Mouse (Mus musculus) E14TG2a.4 (cell line): ENCODE measurements around the gene Shisal1.

Source experiments
- H3K27me3 ChIP-seq: 2 replicates; pipeline ENCODE4 v1.6.1; 2014; ENCODE audit warnings: low read length, control low read depth; ENCODE audit not compliant: insufficient read depth
- H3K36me3 ChIP-seq: 2 replicates; pipeline ENCODE4 v1.6.1; 2014; ENCODE audit warnings: low read length, control low read depth; ENCODE audit not compliant: insufficient read depth
- H3K4me1 ChIP-seq: replicated peaks from 2 replicates; pipeline ENCODE4 v1.6.1; 2014; ENCODE audit warnings: low read depth, low read length, control low read depth
- H3K4me3 ChIP-seq: replicated peaks from 2 replicates; pipeline ENCODE4 v1.5.1; 2014; ENCODE audit warnings: mild to moderate bottlenecking, low read length
- H3K9me3 ChIP-seq: 2 replicates; pipeline ENCODE4 v1.6.1; 2014; ENCODE audit warnings: low read length, control low read depth
- CTCF ChIP-seq: conservative IDR thresholded peaks from 2 replicates; pipeline ENCODE4 v1.5.1; 2014; ENCODE audit warnings: low read length
- NANOG ChIP-seq: IDR thresholded peaks from 2 replicates; pipeline ENCODE4 v1.6.1; 2014; ENCODE audit warnings: borderline replicate concordance, low read length, mixed read lengths
- POU5F1 ChIP-seq: IDR thresholded peaks from 2 replicates; pipeline ENCODE4 v1.6.1; 2014; ENCODE audit warnings: low read length, borderline replicate concordance

Shisal1 gene

DNA sequence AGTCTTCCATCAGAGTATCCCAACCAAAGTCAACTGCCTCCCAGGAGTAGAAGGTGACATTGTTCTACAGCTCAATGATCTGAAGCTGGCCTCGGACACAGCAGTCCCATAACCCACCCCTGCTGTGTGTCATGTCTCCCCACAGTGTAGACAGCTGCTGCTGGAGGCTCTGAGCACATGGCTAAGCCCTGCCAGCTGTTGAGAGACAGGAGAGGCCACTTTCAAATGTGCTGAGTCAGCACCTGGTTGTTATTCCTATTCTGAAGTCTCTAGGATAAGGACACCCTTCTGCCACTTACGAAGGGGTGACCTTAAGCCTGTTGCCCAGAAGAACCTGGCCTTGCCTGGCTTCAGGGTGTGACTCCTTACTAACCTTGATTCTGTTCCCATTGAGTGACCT lies 14.5 kb upstream of the Shisal1 start:
- Histone ChIP-seq H3K4me1 (peaks cover 2% of the 10 kb centered on the region; the same call in 1 of the 2 replicates), H3K27me3 (peaks cover 28% of the 10 kb centered on the region), H3K4me3 (no peak overlapping the region), H3K36me3 (no peaks in the 10 kb centered on the region), H3K9me3 (peaks cover 4% of the 10 kb centered on the region; the same call in 1 of the 2 replicates)
- TF ChIP-seq POU5F1 (no peak), CTCF (no peak), NANOG (no peak)

DNA sequence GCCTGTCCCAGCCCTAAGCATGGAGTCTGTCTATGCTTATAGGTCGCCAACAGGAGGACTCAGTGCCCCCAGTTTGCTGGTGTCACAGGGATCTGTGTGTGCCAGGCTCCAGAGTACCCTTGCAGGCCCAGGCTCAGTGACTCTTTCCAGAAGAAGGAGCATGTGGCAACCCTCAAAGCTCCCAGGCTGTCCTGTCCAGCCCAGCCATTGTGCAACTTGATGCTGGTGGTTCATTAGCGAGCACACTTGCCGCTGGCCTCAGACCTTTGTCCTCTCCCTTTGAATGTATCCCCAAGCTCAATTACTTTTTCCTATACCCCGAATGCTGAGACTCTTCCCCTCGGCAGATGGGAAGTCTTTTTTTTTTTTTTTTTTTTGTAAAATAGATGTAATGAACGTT lies 12.1 kb upstream of the Shisal1 start:
- Histone ChIP-seq H3K27me3 (peaks cover 27% of the 10 kb centered on the region), H3K4me1 (no peaks in the 10 kb centered on the region), H3K4me3 (no peak overlapping the region), H3K9me3 (peaks cover 4% of the 10 kb centered on the region; the same call in 1 of the 2 replicates), H3K36me3 (no peaks in the 10 kb centered on the region)
- TF ChIP-seq CTCF = no peak

DNA sequence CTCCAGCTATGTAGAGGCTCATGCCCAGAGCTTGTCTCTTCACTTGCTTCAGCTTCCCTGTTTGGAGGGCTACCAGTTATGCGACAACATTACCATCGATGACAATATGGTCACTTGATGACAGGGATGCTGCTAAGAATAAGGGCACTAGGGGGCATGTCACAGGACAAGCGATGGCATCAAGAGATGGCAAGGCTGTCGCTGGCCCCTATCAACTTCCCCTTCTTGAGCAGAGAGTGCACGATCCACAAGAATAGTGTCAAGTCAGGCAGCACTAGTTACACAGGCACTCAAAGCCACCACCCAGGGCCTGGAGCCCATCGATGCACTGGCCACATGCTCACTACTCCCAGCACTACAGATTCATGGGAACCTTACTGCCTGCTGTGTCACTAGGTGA lies 8.4 kb upstream of the Shisal1 start:
- H3K4me1 ChIP-seq = peaks cover 10% of the 10 kb centered on the region
- peaks cover 48% of the 10 kb centered on the region for H3K27me3 ChIP-seq
- H3K4me3 ChIP-seq = no peak overlapping the region
- H3K9me3 ChIP-seq = peaks cover 9% of the 10 kb centered on the region; the same call in 1 of the 2 replicates
- TF ChIP-seq POU5F1 = no peak
- TF ChIP-seq NANOG = no peak
- no peak for TF ChIP-seq CTCF
- H3K36me3 ChIP-seq = no peaks in the 10 kb centered on the region

DNA sequence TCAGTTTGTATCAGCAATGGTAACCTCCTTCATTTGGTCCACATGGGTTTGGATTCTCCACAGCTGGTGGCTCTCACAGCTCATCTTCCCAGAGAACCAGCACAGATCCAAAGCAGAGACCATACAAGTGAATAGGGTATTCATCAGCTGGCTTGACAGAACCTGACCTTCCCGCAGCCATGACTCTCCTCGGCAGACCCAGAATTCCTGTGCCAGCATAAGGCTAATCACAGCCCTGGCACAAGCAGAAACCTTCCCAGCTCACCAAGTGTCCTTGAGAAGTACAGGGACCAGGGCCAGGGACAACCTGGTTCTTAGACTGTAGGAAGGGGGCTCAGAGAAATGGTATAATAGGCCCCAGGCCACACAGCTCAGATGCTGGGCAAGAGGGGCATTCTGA lies 6.2 kb upstream of the Shisal1 start:
- TF ChIP-seq NANOG = no peak
- no peak for TF ChIP-seq POU5F1
- no peak for TF ChIP-seq CTCF
- Histone ChIP-seq H3K4me3 (no peak overlapping the region), H3K36me3 (no peaks in the 10 kb centered on the region), H3K4me1 (peaks cover 15% of the 10 kb centered on the region), H3K27me3 (peaks cover 64% of the 10 kb centered on the region), H3K9me3 (peaks cover 9% of the 10 kb centered on the region; the same call in 1 of the 2 replicates)

DNA sequence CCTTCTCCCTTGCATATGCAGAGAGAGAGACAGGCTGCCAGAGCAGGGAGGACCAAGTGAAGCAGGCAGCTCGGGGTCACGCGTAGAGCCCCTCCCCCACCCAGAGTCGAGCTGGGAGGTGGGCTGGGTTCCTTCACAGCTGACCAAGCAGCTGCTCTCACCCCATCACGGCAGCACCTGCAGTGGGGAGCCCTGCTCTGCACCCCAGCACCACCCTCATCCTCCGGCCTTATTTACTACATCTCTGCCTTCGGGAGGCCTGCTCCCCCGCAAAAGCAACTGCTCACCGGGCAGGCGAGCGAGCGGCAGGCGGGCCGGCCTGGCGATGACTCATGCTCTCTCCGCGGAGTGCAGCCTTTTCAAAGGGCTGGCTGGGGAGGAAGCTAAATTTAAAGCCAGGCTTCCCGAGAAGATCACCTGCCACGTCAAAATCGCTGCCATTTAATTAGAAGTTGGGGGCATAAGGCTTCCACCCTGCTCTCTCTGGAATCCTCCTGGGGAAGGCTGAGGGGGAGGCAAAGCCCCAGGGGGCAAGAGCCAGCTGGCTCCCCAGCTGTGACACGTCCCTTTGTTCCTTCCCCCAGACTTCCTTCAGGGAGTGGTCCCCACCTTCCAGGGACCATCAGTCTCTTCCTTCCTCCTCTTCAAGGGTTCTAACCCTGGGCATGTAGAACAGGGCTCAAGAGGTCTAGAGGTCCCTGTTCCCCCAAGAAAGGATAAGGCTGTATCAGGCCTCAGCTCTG lies 3.7 kb upstream of the Shisal1 start:
- Histone ChIP-seq H3K27me3 (peaks cover 79% of the 10 kb centered on the region), H3K4me1 (peaks cover 25% of the 10 kb centered on the region), H3K4me3 (peak overlapping the region; percentile 56), H3K9me3 (peaks cover 9% of the 10 kb centered on the region; the same call in 1 of the 2 replicates), H3K36me3 (no peaks in the 10 kb centered on the region)
- TF ChIP-seq CTCF = no peak
- no peak for TF ChIP-seq NANOG
- TF ChIP-seq POU5F1 = no peak

DNA sequence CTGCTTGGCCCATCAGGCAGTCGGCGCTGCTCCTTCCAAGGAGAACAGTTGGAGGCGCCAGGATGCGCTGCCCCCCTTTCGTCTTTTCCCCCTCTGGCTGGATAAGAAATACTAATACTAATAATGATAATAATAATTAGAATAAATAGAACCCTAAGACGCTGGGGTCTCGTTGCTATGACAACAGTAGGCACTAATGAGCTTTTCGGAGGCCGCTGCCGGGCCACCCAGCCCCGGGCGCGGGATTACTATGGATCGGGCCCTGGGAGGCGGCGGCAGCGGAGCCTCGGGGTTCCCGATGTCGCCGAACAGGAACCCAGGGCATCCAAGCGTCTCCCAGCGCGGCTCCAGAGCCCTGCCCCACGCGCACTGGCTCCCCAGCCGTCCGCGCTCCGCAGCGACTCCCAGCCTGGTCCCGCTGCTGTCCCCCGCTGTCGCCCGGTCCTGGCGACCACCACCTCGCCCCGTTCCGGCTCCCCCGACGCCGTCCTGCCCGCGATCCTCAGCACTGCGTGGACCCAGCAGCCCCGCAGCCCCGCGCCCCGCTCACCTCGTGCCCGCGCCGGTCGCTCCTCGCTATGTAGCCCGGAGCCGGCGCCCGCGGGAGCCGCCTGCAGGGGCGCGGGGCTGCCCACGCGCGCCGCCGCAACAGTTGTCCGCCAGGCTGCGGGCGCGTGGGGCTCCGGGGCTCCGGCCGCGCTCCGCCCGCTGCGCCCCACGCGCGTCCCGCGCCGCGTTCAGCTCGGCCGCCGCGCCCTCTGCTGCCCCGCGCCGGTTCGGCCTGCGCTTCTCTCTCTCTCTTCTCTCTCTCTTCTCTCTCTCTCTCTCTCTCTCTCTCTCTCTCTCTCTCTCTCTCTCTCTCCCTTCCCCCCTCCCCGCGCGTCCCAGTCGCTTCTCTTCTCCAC lies 833 bp downstream of the Shisal1 start:
- Histone ChIP-seq H3K27me3 (peaks cover 91% of the 10 kb centered on the region), H3K36me3 (no peaks in the 10 kb centered on the region)
- TF ChIP-seq CTCF (no peak), NANOG (no peak), POU5F1 (no peak)

DNA sequence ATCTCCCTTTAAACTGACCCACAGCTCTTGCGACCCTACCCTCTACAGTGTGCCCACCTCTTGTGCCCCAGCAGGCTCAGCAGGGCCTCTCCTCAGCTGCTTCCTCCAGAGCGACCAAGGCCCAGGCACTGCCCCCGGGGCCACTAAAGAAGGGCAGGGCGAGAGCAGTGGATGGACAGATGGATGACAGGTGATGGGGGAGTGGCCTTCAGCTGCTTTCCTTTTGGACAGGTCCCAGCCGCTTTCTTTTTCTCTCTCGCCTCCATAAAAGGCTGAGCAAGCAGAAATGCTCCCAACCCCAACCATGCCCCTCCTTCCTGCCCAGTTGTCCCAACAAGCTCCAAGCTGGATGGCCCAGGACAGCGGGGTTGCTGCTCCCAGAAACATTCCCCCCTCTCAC lies 2.7 kb downstream of the Shisal1 start:
- peaks cover 38% of the 10 kb centered on the region for H3K4me1 ChIP-seq
- H3K36me3 ChIP-seq = no peaks in the 10 kb centered on the region
- H3K9me3 ChIP-seq = no peaks in the 10 kb centered on the region
- H3K4me3 ChIP-seq = no peak overlapping the region
- TF ChIP-seq NANOG = no peak
- TF ChIP-seq POU5F1 = no peak
- TF ChIP-seq CTCF = no peak
- peaks cover 91% of the 10 kb centered on the region for H3K27me3 ChIP-seq

More for the DNA sequence above, 833 bp downstream of the Shisal1 start:
- Histone ChIP-seq H3K4me3 (peak overlapping the region; percentile 67), H3K9me3 (peaks cover 3% of the 10 kb centered on the region; the same call in 1 of the 2 replicates), H3K4me1 (peaks cover 37% of the 10 kb centered on the region)

DNA sequence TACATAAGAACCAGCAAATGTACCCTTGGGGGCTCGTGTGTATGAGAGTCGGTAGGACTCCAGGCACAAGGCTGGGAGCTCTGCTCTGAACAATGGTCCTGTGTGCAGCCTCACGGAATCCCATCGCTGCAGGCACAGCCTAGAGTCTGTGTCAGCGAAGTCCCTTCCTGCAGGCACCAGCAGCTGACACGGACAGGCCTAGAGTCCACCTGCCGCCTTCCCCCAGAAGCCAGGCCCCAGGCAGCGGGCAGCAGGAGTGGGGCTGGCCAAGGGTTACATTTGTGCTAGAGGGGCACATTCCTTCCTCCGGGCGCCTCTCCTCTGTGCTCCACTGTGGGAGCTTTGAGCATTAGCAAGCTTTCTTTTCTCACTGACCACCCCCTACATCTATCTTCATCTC lies 3.3 kb downstream of the Shisal1 start:
- TF ChIP-seq NANOG = no peak
- TF ChIP-seq POU5F1 = no peak
- no peak for TF ChIP-seq CTCF
- Histone ChIP-seq H3K9me3 (no peaks in the 10 kb centered on the region), H3K36me3 (no peaks in the 10 kb centered on the region), H3K27me3 (peaks cover 89% of the 10 kb centered on the region), H3K4me3 (no peak overlapping the region), H3K4me1 (peaks cover 38% of the 10 kb centered on the region)
